Mouse (Mus musculus) thymus, postnatal 36 days (tissue): ENCODE measurements around the gene Ccdc86.

Experiments
- DNase-seq, 2 experiments: peaks; one replicate each; pipeline ENCODE4 v3.0.0; 2022; ENCODE audit warnings: mixed read lengths in 2 of 2

Ccdc86 gene

GRCm38 (mm10) chr19:10904927-10905727 lies 43.9 kb downstream of the Ccdc86 start:
- no peak for DNase-seq

GRCm38 (mm10) chr19:10904512-10904911 lies 44.6 kb downstream of the Ccdc86 start:
- no peak for DNase-seq

DNA sequence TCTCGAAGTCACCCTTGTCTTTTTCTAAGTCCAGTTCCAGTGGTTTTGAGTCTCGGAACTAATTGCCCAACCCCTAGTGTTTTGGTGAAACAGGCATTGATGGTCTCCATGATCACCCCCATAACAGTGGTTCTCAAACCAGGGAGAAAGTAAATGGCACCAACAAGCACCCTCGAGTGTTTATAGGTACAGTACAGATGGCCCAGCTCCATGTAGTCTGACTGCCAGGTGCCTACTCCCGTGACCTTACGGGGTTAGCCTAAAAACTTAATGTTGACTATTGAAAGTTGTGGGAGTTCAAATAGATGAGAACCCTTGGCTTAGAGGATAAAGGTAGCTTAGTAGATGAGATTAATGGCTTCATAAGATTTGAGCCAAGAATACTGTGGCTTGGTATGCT lies 48.0 kb downstream of the Ccdc86 start:
- no peak for DNase-seq

- DNase-seq: no peak
These were observed 48.8 kb downstream of the Ccdc86 start for GRCm38 (mm10) chr19:10900315-10900714.

- DNase-seq: no peak
These were observed 51.6 kb downstream of the Ccdc86 start for GRCm38 (mm10) chr19:10897491-10897890.

DNA sequence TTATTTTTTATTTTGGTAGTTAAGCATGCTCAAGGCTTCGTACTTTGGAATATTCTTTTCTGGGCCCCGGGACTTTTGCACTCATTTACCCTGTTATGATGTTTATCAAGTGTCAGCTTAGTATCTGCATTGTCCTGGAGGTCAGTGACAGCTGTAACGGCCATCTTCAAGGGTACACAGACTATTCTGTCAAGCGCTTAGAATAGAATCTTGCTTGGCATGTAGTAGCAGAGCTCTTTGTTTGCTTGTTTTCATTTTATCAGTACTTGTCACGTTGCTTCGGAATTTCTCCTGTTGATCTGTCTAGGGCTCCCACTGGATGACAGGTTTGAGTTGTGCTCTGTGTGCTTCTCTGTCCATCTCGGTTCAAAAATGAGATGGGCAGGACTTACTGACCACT lies 52.2 kb downstream of the Ccdc86 start:
- DNase-seq: no peak

GRCm38 (mm10) chr19:10895708-10896107 lies 53.4 kb downstream of the Ccdc86 start:
- DNase-seq: no peak

GRCm38 (mm10) chr19:10895016-10895528 lies 54.0 kb downstream of the Ccdc86 start, which contains the start of gene Prpf19:
Gene Prpf19 (plus strand): TSS chr19:10895231.
- DNase-seq: peak; percentile 97 to 98

GRCm38 (mm10) chr19:10892201-10892600 lies 56.9 kb downstream of the Ccdc86 start:
- no peak for DNase-seq
